Mouse (Mus musculus) gastrocnemius, adult 8-10 months (tissue): ENCODE data around the gene Elob. TPM values are rescaled to one million over a fixed set of nuclear protein-coding genes. Genes with fewer than 3 reads are reported as not detected.
A peak's percentile ranks its signal among the peaks of the same experiment; 100 is the strongest.

Experiments
- DNase-seq, 2 experiments: peaks; one replicate each; pipeline ENCODE4 v3.0.0; 2022; ENCODE audit warnings: low spot score in 2 of 2
- microRNA-seq: library from miRNA; unstranded; fragments of <30 nt; microRNA quantifications from one replicate; pipeline ENCODE4 v1.2.0, GENCODE M21; 2022
- total RNA-seq, 4 experiments: library from RNA; stranded (reverse); gene quantifications; 2 replicates each; pipeline ENCODE4 v1.2.4; 2022

Elob gene
- total RNA-seq, 4 experiments from 2014 or later, result 403 to 511 (median 426) TPM

DNA sequence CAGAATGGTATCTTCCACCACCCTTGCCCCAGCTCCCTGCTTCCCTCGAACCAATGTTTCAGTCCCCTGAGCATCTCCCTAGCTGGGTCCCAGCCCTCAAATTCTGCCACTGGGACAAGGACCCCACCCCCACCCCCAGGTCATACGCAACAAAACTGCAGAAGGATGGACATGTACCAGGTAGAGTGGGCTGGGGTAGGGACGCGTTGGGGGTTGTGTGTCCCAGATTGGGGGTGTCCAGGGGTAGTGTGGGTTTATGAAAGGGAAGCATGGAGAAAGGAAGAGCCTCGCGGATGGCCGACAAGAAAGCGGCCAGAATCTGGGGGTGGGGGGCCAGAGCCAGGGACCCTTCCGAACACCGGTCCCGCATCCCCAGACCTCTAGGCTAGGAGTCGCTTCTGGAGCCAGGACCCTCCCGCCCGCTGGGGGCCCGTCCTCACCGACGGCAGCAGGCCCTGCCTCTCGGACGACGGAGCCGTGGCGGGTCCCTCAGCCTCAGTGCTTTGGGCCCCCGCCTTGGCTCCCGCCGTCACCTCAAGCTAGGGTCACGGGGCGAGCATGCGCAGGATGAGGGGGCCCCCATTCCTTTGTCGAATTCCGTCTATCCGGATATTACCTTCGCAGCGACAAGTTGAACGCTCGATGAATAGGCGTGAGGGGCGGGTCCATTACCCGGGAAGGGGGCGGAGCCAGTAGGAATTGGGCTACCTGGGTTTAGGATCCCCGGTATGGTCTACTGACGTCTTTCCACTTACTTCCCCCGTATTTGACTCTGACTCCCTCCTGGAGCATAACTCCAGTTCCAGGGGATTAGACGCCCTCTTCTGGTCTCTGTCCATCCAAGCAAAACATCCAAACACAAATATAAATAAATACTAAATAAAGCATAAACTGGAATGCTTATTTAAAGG is 43.1 kb downstream of the Elob start, which contains the start of gene Flywch2:
Flywch2 (minus strand) TSS at position 521 of the 911 bp plus-strand sequence.
- peak; percentile 25 to 44 for DNase-seq

DNA sequence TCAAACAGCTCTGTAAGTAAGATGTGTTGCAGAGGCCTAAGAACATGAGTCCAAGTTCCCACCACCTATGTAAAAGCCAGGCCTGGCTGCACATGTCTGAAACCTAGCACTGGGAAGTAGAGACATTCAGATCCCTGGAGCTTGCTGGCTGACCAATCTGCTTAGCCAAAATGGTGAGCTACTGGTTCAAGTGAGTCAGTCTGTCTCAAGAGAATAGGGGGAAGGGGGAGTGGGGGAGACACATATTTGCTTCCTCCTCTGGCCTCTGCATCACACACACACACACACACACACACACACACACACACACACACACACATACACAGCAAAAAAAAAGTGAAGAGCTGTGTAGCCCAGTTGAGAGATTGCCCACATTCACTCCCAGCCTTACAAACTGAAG is 45.6 kb downstream of the Elob start:
- no peak for DNase-seq

DNA sequence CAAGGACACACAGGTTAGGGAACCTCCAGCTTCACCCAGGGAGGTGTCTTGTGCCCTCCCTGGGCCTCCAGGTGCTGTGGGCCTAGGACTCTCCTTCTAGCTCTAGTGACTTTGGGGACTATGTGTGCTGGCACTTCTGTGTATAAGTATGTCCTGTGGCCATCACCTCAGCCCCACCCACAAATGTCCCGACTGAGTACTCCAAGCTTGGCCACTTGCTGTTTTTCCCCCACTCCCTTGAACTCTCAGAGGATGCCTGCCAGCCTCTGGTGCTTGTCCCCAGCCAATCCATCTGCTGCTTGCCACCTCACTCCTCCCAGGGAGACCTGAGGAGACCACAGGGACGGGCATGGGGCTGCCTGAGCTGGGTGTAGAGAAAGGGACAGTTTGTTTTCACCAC is 50.5 kb downstream of the Elob start:
- no peak for DNase-seq

DNA sequence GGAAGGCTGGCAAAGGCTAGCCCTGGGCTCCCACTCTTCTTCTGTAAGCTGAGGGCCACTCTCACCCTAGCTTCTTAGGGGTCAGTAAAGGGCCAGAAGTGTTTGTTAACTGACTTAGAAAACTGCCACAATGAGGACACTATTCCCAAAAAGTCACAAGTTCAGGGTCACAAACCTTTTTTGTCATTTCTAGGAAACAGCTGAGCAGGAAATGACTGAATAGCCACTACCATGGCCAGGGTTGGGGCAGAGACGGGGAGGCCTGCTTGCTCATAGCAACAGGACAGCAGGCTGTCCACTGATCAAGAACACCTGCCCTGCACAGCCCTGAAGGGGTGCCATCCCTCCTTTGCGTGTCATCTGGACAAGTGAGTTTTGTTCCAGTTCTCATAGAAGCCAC is 51.8 kb downstream of the Elob start:
- DNase-seq, result no peak

DNA sequence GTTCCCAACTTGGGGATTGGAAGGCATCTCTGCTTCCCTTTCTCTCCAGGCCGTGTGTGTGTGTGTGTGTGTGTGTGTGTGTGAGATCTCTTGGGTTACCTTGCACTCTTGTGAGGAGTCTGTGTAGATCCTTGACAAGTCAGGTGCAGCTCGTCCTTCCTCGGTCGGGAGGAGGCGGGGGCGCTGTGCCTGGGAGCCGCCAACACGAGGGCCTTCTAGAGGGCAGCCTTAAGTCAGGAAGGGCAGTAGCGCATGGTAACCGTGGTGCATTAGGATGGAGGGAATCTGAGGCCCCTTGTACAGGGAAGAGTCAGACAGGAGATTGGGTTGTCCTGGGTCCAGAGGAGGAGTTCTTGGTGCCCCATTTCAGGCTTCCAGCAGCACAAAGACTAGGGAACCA is 52.7 kb downstream of the Elob start:
- no peak for DNase-seq

Small RNA genes lying within 50 kb of the gene (microRNA-seq; reads per million reads assigned to microRNA genes)
- gene Mir5125, result not detected

Other genes with a start within 250 kb of the Elob start
- gene Zfp13, start 229.6 kb downstream of the Elob start, total RNA-seq, result 1 to 10 TPM; 2.8 to 3.9 (median 3.2) TPM
- not detected for gene Zscan10, start 228.3 kb downstream of the Elob start, total RNA-seq
- gene Mmp25, start 183.9 kb downstream of the Elob start, total RNA-seq, result not detected
- not detected for gene Bicdl2, start 168.6 kb downstream of the Elob start, total RNA-seq
- gene Hcfc1r1, start 155.5 kb downstream of the Elob start, total RNA-seq, result 100 to 1,000 TPM; 108 to 127 (median 120) TPM
- gene Thoc6, start 155.3 kb downstream of the Elob start, total RNA-seq, result 1 to 10 TPM; 6.7 to 7.9 (median 7.3) TPM
- gene Tnfrsf12a, start 151.7 kb downstream of the Elob start, total RNA-seq, result 10 to 100 TPM; 26.6 to 49.4 (median 30.1) TPM
- gene Cldn6, start 149.9 kb downstream of the Elob start, total RNA-seq, result not detected
- under 1 TPM in 1 of 4 experiments, not detected in 3; 0.36 TPM for gene Cldn9, start 145.1 kb downstream of the Elob start, total RNA-seq
- gene 1520401A03Rik, start 106.4 kb downstream of the Elob start, total RNA-seq, result not detected
- gene Pkmyt1, start 102.8 kb downstream of the Elob start, total RNA-seq, result under 1 TPM; 0.17 to 0.65 (median 0.40) TPM
- gene Paqr4, start 88.3 kb downstream of the Elob start, total RNA-seq, result 1 to 10 TPM; 1.5 to 2.5 (median 1.9) TPM
- gene Kremen2, start 83.3 kb downstream of the Elob start, total RNA-seq, result not detected
- gene Flywch1, start 57.5 kb downstream of the Elob start, total RNA-seq, result 10 to 100 TPM; 48.7 to 63.8 (median 54.3) TPM
- gene Flywch2, start 43.1 kb downstream of the Elob start, total RNA-seq, result not detected
- 100 to 1,000 TPM; 152 to 180 (median 170) TPM for gene Srrm2, start 38.6 kb downstream of the Elob start, total RNA-seq
- gene Prss33, start 6.9 kb upstream of the Elob start, total RNA-seq, result not detected
- gene Prss32, start 14.7 kb upstream of the Elob start, total RNA-seq, result not detected
- gene Prss41, start 15.0 kb upstream of the Elob start, total RNA-seq, result under 1 TPM in 2 of 4 experiments, not detected in 2; 0.68 to 0.85 TPM
- gene Prss21, start 38.9 kb upstream of the Elob start, total RNA-seq, result not detected
- not detected for gene Dcpp1, start 51.7 kb upstream of the Elob start, total RNA-seq
- gene Dcpp2, start 51.7 kb upstream of the Elob start, total RNA-seq, result not detected
- gene Dcpp3, start 88.3 kb upstream of the Elob start, total RNA-seq, result not detected
- gene Sbp, start 112.5 kb upstream of the Elob start, total RNA-seq, result not detected
- not detected for gene Sbpl, start 126.1 kb upstream of the Elob start, total RNA-seq
- gene Prss30, start 151.4 kb upstream of the Elob start, total RNA-seq, result not detected
- not detected for gene Prss22, start 169.0 kb upstream of the Elob start, total RNA-seq
- gene Prss27, start 209.0 kb upstream of the Elob start, total RNA-seq, result not detected
- gene Kctd5, start 244.3 kb upstream of the Elob start, total RNA-seq, result 1 to 10 TPM; 5.8 to 8.0 (median 6.1) TPM